In the genomic region with DNA sequence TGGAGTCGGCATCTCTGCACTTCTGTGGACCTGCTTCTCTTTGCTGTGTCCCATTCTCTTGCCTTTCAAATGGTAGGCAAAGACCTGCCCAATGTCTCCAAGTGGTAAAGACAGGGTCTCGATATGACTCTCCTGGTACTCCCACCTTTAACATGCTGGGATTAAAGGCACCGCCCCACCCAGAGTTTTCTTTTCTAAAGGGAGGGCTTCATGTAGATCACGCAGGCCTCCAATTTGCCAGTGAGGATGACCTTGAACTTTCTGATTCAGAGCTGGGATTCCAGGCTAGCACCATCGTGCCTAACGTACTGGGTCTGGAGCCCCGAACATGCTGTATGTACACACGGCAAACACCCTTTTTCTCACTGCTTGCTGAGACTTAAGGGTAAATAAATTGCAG, we compare ENCODE assay signal across 8 mouse cellular contexts. TPM values are rescaled to one million over a fixed set of nuclear protein-coding genes. Genes with fewer than 3 reads are reported as not detected.
DNase-seq lines count a peak whose midpoint lies in the region; ATAC-seq lines count a peak whose summit lies in the region.

No protein-coding gene starts in this region.

- no peaks in the 10 kb centered on the region for H3K9me3 ChIP-seq in kidney, embryonic 14.5 days (ENCODE audit: control insufficient read depth, low read length)
- no peaks in the 10 kb centered on the region for H3K9me3 ChIP-seq in hindbrain, embryonic 10.5 days
- H3K9me3 ChIP-seq in midbrain, embryonic 14.5 days (ENCODE audit: control insufficient read depth, low read length): no peaks in the 10 kb centered on the region

- H3K36me3 ChIP-seq in kidney, embryonic 14.5 days (ENCODE audit: control insufficient read depth, insufficient read depth, low read length): peaks cover 4% of the 10 kb centered on the region
- peaks cover 4% of the 10 kb centered on the region for H3K36me3 ChIP-seq in hindbrain, embryonic 10.5 days
- H3K36me3 ChIP-seq in midbrain, embryonic 14.5 days (ENCODE audit: control insufficient read depth, insufficient read depth, low read length): peaks cover 4% of the 10 kb centered on the region

- no peak for ATAC-seq in kidney, embryonic 14.5 days (ENCODE audit: low FRiP score, low TSS enrichment)
- no peak for ATAC-seq in midbrain, embryonic 14.5 days (ENCODE audit: low FRiP score, low TSS enrichment)

- 2% methylated on average over 8 of the region's 8 CpGs for WGBS in kidney, embryonic 14.5 days
- WGBS in hindbrain, embryonic 10.5 days: 6% methylated on average over 8 of the region's 8 CpGs
- 5% methylated on average over 8 of the region's 8 CpGs for WGBS in midbrain, embryonic 14.5 days

- peak overlapping the region; percentile 73 for H3K9ac ChIP-seq in kidney, embryonic 14.5 days (ENCODE audit: low read depth, low read length)
- peak overlapping the region; percentile 55 for H3K9ac ChIP-seq in midbrain, embryonic 14.5 days (replicated peaks; ENCODE audit: low read length)

- peak overlapping the region; percentile 95 for H3K27ac ChIP-seq in kidney, embryonic 14.5 days (ENCODE audit: low read depth, low read length)
- peak overlapping the region; percentile 96 for H3K27ac ChIP-seq in hindbrain, embryonic 10.5 days
- peak overlapping the region; percentile 73 for H3K27ac ChIP-seq in midbrain, embryonic 14.5 days (replicated peaks; ENCODE audit: low read depth, low read length)

- peak overlapping the region; percentile 86 for H3K4me2 ChIP-seq in kidney, embryonic 14.5 days (replicated peaks; ENCODE audit: low read depth, low read length)
- H3K4me2 ChIP-seq in midbrain, embryonic 14.5 days (ENCODE audit: low read length): peak overlapping the region; percentile 90

- DNase-seq in kidney, adult 8-10 months: no peak
- DNase-seq in ZHBTc4 (ENCODE audit: low read depth, low spot score): peak; percentile 60
- DNase-seq in hindbrain, embryonic 10.5 days (ENCODE audit: low spot score): no peak
- no peak for DNase-seq in midbrain, embryonic 14.5 days
- DNase-seq in left cerebral cortex, adult 8-10 months (ENCODE audit: low spot score in 2 of 2): no peak
- no peak for DNase-seq in cerebellum, postnatal 25 days
- no peak for DNase-seq in layer of hippocampus, postnatal 36 days

- peak overlapping the region; percentile 68 for H3K4me3 ChIP-seq in kidney, embryonic 14.5 days (ENCODE audit: low read length)
- H3K4me3 ChIP-seq in hindbrain, embryonic 10.5 days: peak overlapping the region; percentile 82
- H3K4me3 ChIP-seq in midbrain, embryonic 14.5 days (replicated peaks; ENCODE audit: low read depth, low read length): peak overlapping the region; percentile 47

- H3K27me3 ChIP-seq in kidney, embryonic 14.5 days (ENCODE audit: control insufficient read depth, insufficient read depth, low read length): no peaks in the 10 kb centered on the region
- H3K27me3 ChIP-seq in hindbrain, embryonic 10.5 days (ENCODE audit: insufficient read depth, poor library complexity, severe bottlenecking): no peaks in the 10 kb centered on the region
- H3K27me3 ChIP-seq in midbrain, embryonic 14.5 days (ENCODE audit: control insufficient read depth, insufficient read depth, low read length): no peaks in the 10 kb centered on the region

- H3K4me1 ChIP-seq in kidney, embryonic 14.5 days (ENCODE audit: control insufficient read depth, insufficient read depth, low read length): peaks cover 18% of the 10 kb centered on the region
- peaks cover 59% of the 10 kb centered on the region for H3K4me1 ChIP-seq in hindbrain, embryonic 10.5 days (replicated peaks)
- H3K4me1 ChIP-seq in midbrain, embryonic 14.5 days (ENCODE audit: control insufficient read depth, insufficient read depth, low read length): peaks cover 29% of the 10 kb centered on the region

RNA-seq across cellular contexts. Expression of a gene that starts 6.1 kb away (rescaled TPM):
- 647 and 702 TPM in 2 replicates for polyA plus RNA-seq in kidney, embryonic 14.5 days (2014; fragmentation: Nextera tagmentation; extraction: Ambion mirVana)
- 607 and 799 TPM in 2 replicates for polyA plus RNA-seq in hindbrain, embryonic 10.5 days (2016; fragmentation: Nextera tagmentation; extraction: Ambion mirVana)
- 376 and 427 TPM in 2 replicates for polyA plus RNA-seq in midbrain, embryonic 14.5 days (2014; fragmentation: Nextera tagmentation; extraction: Ambion mirVana)
- 100 to 1,000 TPM; 190 to 221 (median 207) TPM for total RNA-seq in left cerebral cortex, adult 8-10 months (2022)
- 100 to 1,000 TPM; 189 to 193 TPM for total RNA-seq in layer of hippocampus, postnatal 36 days (2021)

RNA-seq across cellular contexts. Expression of a gene that starts 14.2 kb away (rescaled TPM):
- 7.8 and 9.1 TPM in 2 replicates for polyA plus RNA-seq in kidney, embryonic 14.5 days (2014; fragmentation: Nextera tagmentation; extraction: Ambion mirVana)
- polyA plus RNA-seq in hindbrain, embryonic 10.5 days (2016; fragmentation: Nextera tagmentation; extraction: Ambion mirVana): 9.7 TPM in 2 replicates
- 1.1 and 1.9 TPM in 2 replicates for polyA plus RNA-seq in midbrain, embryonic 14.5 days (2014; fragmentation: Nextera tagmentation; extraction: Ambion mirVana)
- total RNA-seq in left cerebral cortex, adult 8-10 months (2022): 1 to 10 TPM; 1.9 to 4.5 (median 2.3) TPM
- total RNA-seq in layer of hippocampus, postnatal 36 days (2021): 1 to 10 TPM; 1.1 to 2.0 TPM

RNA-seq across cellular contexts. Expression of a gene that starts 14.6 kb away (rescaled TPM):
- polyA plus RNA-seq in kidney, embryonic 14.5 days (2014; fragmentation: Nextera tagmentation; extraction: Ambion mirVana): 41.2 and 42.6 TPM in 2 replicates
- polyA plus RNA-seq in hindbrain, embryonic 10.5 days (2016; fragmentation: Nextera tagmentation; extraction: Ambion mirVana): 27.3 and 36.7 TPM in 2 replicates
- polyA plus RNA-seq in midbrain, embryonic 14.5 days (2014; fragmentation: Nextera tagmentation; extraction: Ambion mirVana): 62.9 and 80.2 TPM in 2 replicates
- 10 to 100 TPM; 38.7 to 43.4 (median 42.1) TPM for total RNA-seq in left cerebral cortex, adult 8-10 months (2022)
- total RNA-seq in layer of hippocampus, postnatal 36 days (2021): 10 to 100 TPM; 31.8 to 34.0 TPM

RNA-seq across cellular contexts. Expression of a gene that starts 30.2 kb away (rescaled TPM):
- 36.3 and 40.9 TPM in 2 replicates for polyA plus RNA-seq in kidney, embryonic 14.5 days (2014; fragmentation: Nextera tagmentation; extraction: Ambion mirVana)
- 37.6 and 41.5 TPM in 2 replicates for polyA plus RNA-seq in hindbrain, embryonic 10.5 days (2016; fragmentation: Nextera tagmentation; extraction: Ambion mirVana)
- polyA plus RNA-seq in midbrain, embryonic 14.5 days (2014; fragmentation: Nextera tagmentation; extraction: Ambion mirVana): 17.6 and 18.7 TPM in 2 replicates
- 10 to 100 TPM in 1 of 4 experiments, 1 to 10 TPM in 3; 6.8 to 10.5 (median 8.9) TPM for total RNA-seq in left cerebral cortex, adult 8-10 months (2022)
- 1 to 10 TPM; 9.4 to 9.5 TPM for total RNA-seq in layer of hippocampus, postnatal 36 days (2021)
